Mouse (Mus musculus) CH12.LX (cell line): ENCODE results near the gene Coa4. TPM values are rescaled to one million over a fixed set of nuclear protein-coding genes. Genes with fewer than 3 reads are reported as not detected.

ENCODE experiments used
- DNase-seq: peaks from one replicate; pipeline ENCODE4 v3.0.0-alpha.2; 2013; ENCODE audit errors: extremely low read depth
- H3K27ac ChIP-seq: 2 replicates; pipeline ENCODE4 v1.5.1; 2012; ENCODE audit warnings: low read depth, mild to moderate bottlenecking, control low read depth, moderate library complexity; ENCODE audit not compliant: insufficient read depth
- H3K27me3 ChIP-seq: replicated peaks from 2 replicates; pipeline ENCODE3; 2012; ENCODE audit warnings: inconsistent platforms
- H3K36me3 ChIP-seq, 2 experiments: replicated peaks in 1 of 2; 2 replicates each; pipeline versions ENCODE3 to v1.6.1; 2012; ENCODE audit warnings: inconsistent platforms in 1 of 2, low read length in 1 of 2, mild to moderate bottlenecking in 1 of 2, mixed read lengths in 1 of 2, moderate library complexity in 1 of 2; ENCODE audit not compliant: control insufficient read depth in 1 of 2, insufficient read depth in 1 of 2
- H3K4me1 ChIP-seq, 2 experiments: 2 replicates each; pipeline ENCODE4 v1.6.1; 2012; ENCODE audit warnings: inconsistent platforms in 1 of 2, moderate library complexity in 1 of 2; ENCODE audit not compliant: insufficient read depth in 2 of 2, control insufficient read depth in 1 of 2
- H3K4me2 ChIP-seq: 2 replicates; pipeline ENCODE4 v1.6.1; 2012; ENCODE audit warnings: low read depth, mild to moderate bottlenecking, control low read depth; ENCODE audit not compliant: poor library complexity, insufficient read depth, severe bottlenecking
- H3K4me3 ChIP-seq, 3 experiments: fragments of 150-350 bp in 1 of 3; sonication (generic) in 1 of 3; replicated peaks in 1 of 3; 2 replicates each; pipeline versions ENCODE3 to v1.5.1; 2011 to 2012; ENCODE audit warnings: low read depth in 2 of 3, low read length in 2 of 3, mild to moderate bottlenecking in 2 of 3, moderate library complexity in 2 of 3, control low read depth in 1 of 3, improper control_type of control experiment in 1 of 3, inconsistent platforms in 1 of 3, mixed read lengths in 1 of 3; ENCODE audit not compliant: poor library complexity in 1 of 3
- H3K79me2 ChIP-seq: replicated peaks from 2 replicates; pipeline ENCODE4 v1.6.1; 2012; ENCODE audit warnings: mild to moderate bottlenecking, moderate library complexity; ENCODE audit not compliant: control insufficient read depth, poor library complexity, insufficient read depth, severe bottlenecking; ENCODE audit errors: extremely low read depth
- H3K9ac ChIP-seq: 2 replicates; pipeline ENCODE4 v1.6.1; 2012; ENCODE audit warnings: low read depth, mild to moderate bottlenecking, control low read depth, moderate library complexity; ENCODE audit not compliant: insufficient read depth
- H3K9me3 ChIP-seq: replicated peaks from 2 replicates; pipeline ENCODE3; 2012; ENCODE audit warnings: low read length, inconsistent platforms, mixed read lengths
- ELF1 ChIP-seq: IDR thresholded peaks from 2 replicates; pipeline ENCODE4 v1.6.1; 2014; ENCODE audit warnings: low read depth, mild to moderate bottlenecking, inconsistent platforms, low read length, improper control_type of control experiment
- EP300 ChIP-seq: IDR thresholded peaks from 2 replicates; pipeline ENCODE4 v1.6.1; 2011; ENCODE audit warnings: low read length, improper control_type of control experiment
- GABPA ChIP-seq: IDR thresholded peaks from 2 replicates; pipeline ENCODE4 v1.6.1; 2012; ENCODE audit warnings: low read depth, low read length, improper control_type of control experiment, inconsistent platforms; ENCODE audit not compliant: insufficient replicate concordance
- HCFC1 ChIP-seq: IDR thresholded peaks from 2 replicates; pipeline ENCODE4 v1.6.1; 2012; ENCODE audit warnings: low read depth, mild to moderate bottlenecking, inconsistent platforms, low read length, improper control_type of control experiment
- JUN ChIP-seq: IDR thresholded peaks from 2 replicates; pipeline ENCODE4 v1.6.1; 2011; ENCODE audit warnings: low read depth, mild to moderate bottlenecking, low read length, improper control_type of control experiment, moderate library complexity; ENCODE audit not compliant: insufficient read depth
- KAT2A ChIP-seq: IDR thresholded peaks from 2 replicates; pipeline ENCODE4 v1.6.1; 2012; ENCODE audit warnings: low read length, improper control_type of control experiment, inconsistent platforms; ENCODE audit not compliant: insufficient replicate concordance
- MAFK ChIP-seq: IDR thresholded peaks from 2 replicates; pipeline ENCODE4 v1.6.1; 2011; ENCODE audit warnings: low read length, improper control_type of control experiment; ENCODE audit not compliant: insufficient replicate concordance
- MAZ ChIP-seq: IDR thresholded peaks from 2 replicates; pipeline ENCODE4 v1.6.1; 2012; ENCODE audit warnings: low read depth, mild to moderate bottlenecking, inconsistent platforms, low read length, improper control_type of control experiment, moderate library complexity
- MEF2A ChIP-seq: IDR thresholded peaks from 2 replicates; pipeline ENCODE4 v1.6.1; 2014; ENCODE audit warnings: low read depth, mild to moderate bottlenecking, inconsistent platforms, low read length, improper control_type of control experiment, borderline replicate concordance
- NELFE ChIP-seq: IDR thresholded peaks from 2 replicates; pipeline ENCODE4 v1.6.1; 2011; ENCODE audit warnings: low read depth, low read length, improper control_type of control experiment
- NRF1 ChIP-seq: IDR thresholded peaks from 2 replicates; pipeline ENCODE4 v1.6.1; 2014; ENCODE audit warnings: low read depth, mild to moderate bottlenecking, inconsistent platforms, low read length, improper control_type of control experiment, moderate library complexity
- RCOR1 ChIP-seq: conservative IDR thresholded peaks from 2 replicates; pipeline ENCODE4 v1.6.1; 2012; ENCODE audit warnings: low read depth, mild to moderate bottlenecking, inconsistent platforms, low read length, improper control_type of control experiment
- TCF12 ChIP-seq: IDR thresholded peaks from 2 replicates; pipeline ENCODE4 v1.6.1; 2014; ENCODE audit warnings: low read depth, mild to moderate bottlenecking, inconsistent platforms, low read length, improper control_type of control experiment
- ZC3H11A ChIP-seq: IDR thresholded peaks from 2 replicates; pipeline ENCODE4 v1.6.1; 2012; ENCODE audit warnings: low read depth, mild to moderate bottlenecking, inconsistent platforms, low read length, improper control_type of control experiment
- ZKSCAN1 ChIP-seq: IDR thresholded peaks from 2 replicates; pipeline ENCODE4 v1.6.1; 2012; ENCODE audit warnings: low read depth, inconsistent platforms, low read length, improper control_type of control experiment, borderline replicate concordance
- ZMIZ1 ChIP-seq: IDR thresholded peaks from 2 replicates; pipeline ENCODE4 v1.6.1; 2012; ENCODE audit warnings: low read depth, mild to moderate bottlenecking, inconsistent platforms, low read length, improper control_type of control experiment
- ZNF384 ChIP-seq: IDR thresholded peaks from 2 replicates; pipeline ENCODE4 v1.6.1; 2012; ENCODE audit warnings: low read depth, low read length, improper control_type of control experiment, inconsistent platforms
- dilution Hi-C: fragments of 300-500 bp; cut with MboI; formaldehyde crosslinking; loops from 2 replicates; pipeline ENCODE4 v1.14.3; 2020; ENCODE audit warnings: low sequenced_read_pairs; ENCODE audit not compliant: extremely low pct_unique_long_range_greater_than_20kb, extremely low pct_ligation_motif_present
- in situ Hi-C: fragments of 300-500 bp; cut with MboI; formaldehyde crosslinking; loops from 3 replicates; pipeline ENCODE4 v1.14.3; 2019; ENCODE audit warnings: low sequenced_read_pairs, low pct_ligation_motif_present, low pct_unique_long_range_greater_than_20kb, mixed read lengths
- polyA plus RNA-seq: library from polyadenylated mRNA; unstranded; fragments of >175 nt; gene quantifications from 2 replicates; pipeline ENCODE4 v1.2.1, GENCODE M21; 2012; ENCODE audit warnings: low read depth; ENCODE audit not compliant: insufficient read length
- total RNA-seq, 2 experiments: library from RNA; depleted of rRNA; stranded (reverse); fragments of 300-350 nt in 1 of 2; fragments of >200 nt in 1 of 2; gene quantifications; 2 replicates each; pipeline ENCODE4 v1.2.3; 2012 to 2014

The Coa4 gene
- total and polyA plus RNA-seq, 3 experiments = 22.9 to 24.1 (median 24.1) TPM

DNA sequence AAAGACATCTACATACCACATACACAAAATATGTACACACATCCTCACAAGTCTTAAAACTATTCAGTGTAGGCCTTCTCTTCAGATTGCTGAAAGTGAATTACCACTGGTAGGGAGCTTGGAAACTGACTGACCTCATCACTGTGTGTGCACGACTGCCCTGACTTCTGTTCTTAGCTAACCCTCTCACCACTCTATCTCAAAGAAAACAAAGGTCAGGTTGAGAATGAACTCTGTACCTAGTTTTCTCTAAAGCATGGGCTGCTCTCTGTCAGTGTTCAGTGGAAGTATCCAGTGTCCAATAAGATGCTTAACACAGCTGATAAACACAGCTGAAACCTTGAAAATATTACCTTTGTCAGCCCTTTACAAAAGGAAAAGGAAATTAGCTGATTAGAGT lies 7.6 kb downstream of the Coa4 start:
- no peak overlapping the region for H3K4me2 ChIP-seq
- TF ChIP-seq ELF1 (no peak), MAFK (no peak), RCOR1 (no peak), ZC3H11A (no peak), ZKSCAN1 (no peak)
- H3K27ac ChIP-seq = no peak overlapping the region
- H3K36me3 ChIP-seq = peaks cover 11 to 53% of the 10 kb centered on the region in 2 experiments
- no peak overlapping the region for H3K9ac ChIP-seq
- no peak for DNase-seq
- in situ Hi-C loops (no loop called here), dilution Hi-C loops (no loop called here)
- no peak overlapping the region for H3K4me3 ChIP-seq
- H3K27me3 ChIP-seq = no peaks in the 10 kb centered on the region
- no peaks in the 10 kb centered on the region for H3K79me2 ChIP-seq
- H3K4me1 ChIP-seq = no peaks in the 10 kb centered on the region
- H3K9me3 ChIP-seq = no peaks in the 10 kb centered on the region

- no peaks in the 10 kb centered on the region for H3K27me3 ChIP-seq
- H3K36me3 ChIP-seq = peaks cover 10 to 67% of the 10 kb centered on the region in 2 experiments
- H3K4me2 ChIP-seq = no peak overlapping the region
- H3K4me1 ChIP-seq = no peaks in the 10 kb centered on the region
- H3K79me2 ChIP-seq = no peaks in the 10 kb centered on the region
- no peak overlapping the region for H3K4me3 ChIP-seq
- TF ChIP-seq RCOR1 = no peak
- TF ChIP-seq ZNF384 = no peak
- no peak for TF ChIP-seq ZMIZ1
- TF ChIP-seq ZKSCAN1 = no peak
- no peak for TF ChIP-seq HCFC1
- TF ChIP-seq MEF2A = no peak
- TF ChIP-seq KAT2A = no peak
- no peak for TF ChIP-seq EP300
- no peak for TF ChIP-seq MAZ
- TF ChIP-seq GABPA = no peak
- no peak for TF ChIP-seq NELFE
- no peak for TF ChIP-seq NRF1
- no peak for TF ChIP-seq JUN
- no peak for TF ChIP-seq TCF12
- H3K9ac ChIP-seq = no peak overlapping the region
- no peak overlapping the region for H3K27ac ChIP-seq
- dilution Hi-C loops (no loop called here), in situ Hi-C loops (no loop called here)
- no peaks in the 10 kb centered on the region for H3K9me3 ChIP-seq
- DNase-seq = no peak
Observed at GRCm38 (mm10) chr7:100547631-100548030, 10.8 kb downstream of the Coa4 start.
